ENCODE assay signal across 23 mouse cellular contexts in the genomic region with DNA sequence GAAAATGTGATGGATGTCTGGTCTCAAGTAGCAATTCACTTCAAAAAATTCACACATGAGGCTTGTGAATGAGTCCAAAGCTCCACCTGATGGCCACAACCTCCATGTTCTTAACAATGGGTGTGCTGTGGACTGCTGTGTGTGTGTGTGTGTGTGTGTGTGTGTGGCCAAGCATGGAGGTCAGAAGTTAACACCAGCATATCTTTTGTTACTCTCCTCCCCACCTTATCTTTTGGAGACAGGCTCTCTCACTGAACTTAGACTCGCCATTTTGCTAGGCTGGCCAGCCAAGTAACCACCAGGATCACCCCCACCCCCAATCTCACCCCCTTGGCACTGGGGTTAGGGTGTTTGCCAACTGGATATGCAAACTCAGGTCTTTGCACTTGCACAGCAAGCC. TPM values are rescaled to one million over a fixed set of nuclear protein-coding genes. Genes with fewer than 3 reads are reported as not detected.
"Had no signal": no experiment of that assay in that cellular context is flagged by ENCODE, and none has a peak within 500 bp of the region (broad histone marks: within the 10 kb centered on the region; RNA-seq: fewer than 3 reads in every experiment).

No protein-coding gene starts in this region.

- H3K27ac ChIP-seq: macrophage; midbrain, embryonic 13.5 days; midbrain, embryonic 15.5 days; neural tube, embryonic 13.5 days; neural tube, embryonic 15.5 days; stomach, embryonic 15.5 days; stomach, postnatal 0 days had no signal

- H3K4me1 ChIP-seq: midbrain, embryonic 13.5 days; midbrain, embryonic 15.5 days; neural tube, embryonic 13.5 days; neural tube, embryonic 15.5 days; stomach, embryonic 15.5 days had no signal

- H3K9ac ChIP-seq: lung, embryonic 14.5 days; midbrain, embryonic 13.5 days; midbrain, embryonic 15.5 days; neural tube, embryonic 13.5 days; neural tube, embryonic 15.5 days; stomach, embryonic 15.5 days had no signal

- H3K4me3 ChIP-seq: midbrain, embryonic 13.5 days; midbrain, embryonic 15.5 days; myocyte; neural tube, embryonic 13.5 days; neural tube, embryonic 15.5 days; stomach, embryonic 15.5 days had no signal

- H3K27me3 ChIP-seq: midbrain, embryonic 13.5 days; midbrain, embryonic 15.5 days; neural tube, embryonic 13.5 days; neural tube, embryonic 15.5 days; stomach, embryonic 15.5 days had no signal

- H3K4me2 ChIP-seq: lung, embryonic 14.5 days; midbrain, embryonic 11.5 days; midbrain, embryonic 13.5 days; midbrain, embryonic 15.5 days; neural tube, embryonic 13.5 days; neural tube, embryonic 15.5 days; stomach, embryonic 15.5 days had no signal

- ATAC-seq: midbrain, embryonic 13.5 days; midbrain, embryonic 15.5 days had no signal

- H3K36me3 ChIP-seq: stomach, embryonic 15.5 days had no signal

- DNase-seq: lung, adult 18-20 months; lung, embryonic 14.5 days; lung, postnatal 10 days; retina, postnatal 1 day; right cerebral cortex, adult 18-20 months; right cerebral cortex, postnatal 25 days; right cerebral cortex, postnatal 4 days; spleen, adult 18-20 months; thymus, adult 18-20 months; thymus, postnatal 14 days; thymus, postnatal 36 days had no signal

- H3K9me3 ChIP-seq: midbrain, embryonic 13.5 days; midbrain, embryonic 15.5 days; neural tube, embryonic 13.5 days; neural tube, embryonic 15.5 days; stomach, embryonic 15.5 days had no signal

RNA-seq across cellular contexts. Expression of a gene that starts 32.0 kb away (rescaled TPM):
- total RNA-seq: liver, adult 2 months had no signal

RNA-seq across cellular contexts. Expression of a gene that starts 42.9 kb away (rescaled TPM):
- total RNA-seq: liver, adult 2 months; megakaryocyte, adult 5-6 weeks had no signal
- polyA plus RNA-seq: liver, adult 2 months; macrophage; thymus, postnatal 0 days had no signal
